Mouse (Mus musculus): ENCODE data around the gene Celf1.
"Not testable (repeated sequence)": the region's sequence is repeated elsewhere in the genome, so short reads cannot be mapped to it uniquely, and the experiment has no call there.

Celf1 gene

DNA sequence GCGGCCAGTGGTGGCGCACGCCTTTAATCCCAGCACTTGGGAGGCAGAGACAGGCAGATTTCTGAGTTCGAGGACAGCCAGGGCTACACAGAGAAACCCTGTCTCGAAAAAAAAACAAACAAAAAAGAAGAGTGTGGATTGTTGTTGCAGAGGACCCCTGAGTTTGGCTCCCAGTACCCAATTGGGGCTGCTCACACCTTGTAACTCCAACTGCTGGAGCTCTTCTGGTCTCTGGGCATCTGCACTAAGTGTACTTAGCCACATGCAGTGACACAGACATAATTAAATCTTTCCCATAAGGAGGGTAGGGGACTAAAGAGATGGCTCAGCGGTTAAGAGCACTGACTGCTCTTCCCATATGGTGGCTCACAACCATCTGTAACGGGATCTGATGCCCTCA is 82.1 kb downstream of the Celf1 start:
- in situ Hi-C loops (cut with MboI; ENCODE audit: low sequenced_read_pairs) = not testable (repeated sequence)

DNA sequence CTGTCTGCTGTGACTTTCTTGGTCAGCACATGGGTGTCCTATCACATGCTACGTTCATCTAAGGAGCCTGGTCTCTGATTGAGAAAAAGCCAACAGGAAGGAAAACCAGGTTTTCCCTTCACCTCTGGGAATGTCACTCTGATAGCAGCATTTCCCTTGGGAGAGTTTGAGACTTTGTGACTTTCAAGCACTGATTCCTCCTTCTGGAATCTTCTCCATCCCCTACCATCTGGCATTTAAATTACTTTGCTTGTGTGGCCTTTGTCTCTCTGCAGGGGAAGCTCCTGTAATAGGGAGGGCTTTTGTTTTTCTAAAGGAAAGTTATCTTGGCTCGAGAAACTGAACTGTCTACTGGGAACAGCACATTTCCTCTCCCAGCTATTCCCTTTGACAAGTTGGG is 82.9 kb downstream of the Celf1 start:
- in situ Hi-C loops (cut with MboI; ENCODE audit: low sequenced_read_pairs) = no loop called here

DNA sequence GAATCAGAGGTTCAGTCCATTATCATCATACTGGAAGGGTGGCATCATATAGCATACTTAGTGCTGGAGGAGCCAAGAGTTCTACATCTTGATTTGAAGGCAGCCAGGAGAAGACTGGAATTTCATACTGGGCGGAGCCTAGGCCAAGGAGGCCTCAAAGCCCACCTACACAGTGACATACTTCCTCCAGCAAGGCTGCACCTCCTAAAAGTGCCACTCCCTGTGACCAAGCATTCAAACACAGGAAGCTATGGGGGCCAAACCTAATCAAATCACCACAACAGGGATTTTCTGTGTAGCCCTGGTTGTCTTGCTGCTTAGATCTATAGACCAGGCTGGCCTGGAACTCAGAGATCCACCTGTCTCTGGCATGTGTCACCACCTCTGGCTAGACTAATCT is 83.8 kb downstream of the Celf1 start:
- in situ Hi-C loops (cut with MboI; ENCODE audit: low sequenced_read_pairs) = no loop called here

DNA sequence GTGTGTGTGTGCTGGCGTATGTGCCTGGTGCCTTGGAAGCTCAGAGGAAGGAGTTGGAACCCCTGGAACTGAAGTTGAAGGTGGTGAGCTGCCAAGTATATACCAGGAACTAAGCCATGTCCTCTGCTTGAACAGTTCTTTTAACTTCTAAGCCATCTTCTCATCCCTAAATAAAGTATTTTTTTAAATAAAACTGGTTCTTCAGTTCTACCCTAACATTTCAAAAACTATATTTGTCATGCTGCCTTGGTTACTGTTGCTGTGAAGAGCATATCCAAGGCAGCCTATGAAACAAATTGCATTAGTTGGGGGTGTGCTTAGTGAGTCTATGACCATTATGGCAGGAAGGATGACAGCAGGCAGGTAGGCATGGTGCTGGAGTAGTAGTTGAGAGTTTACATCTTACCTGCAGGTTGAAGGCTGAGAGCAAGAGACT is 84.9 kb downstream of the Celf1 start:
- in situ Hi-C loops (cut with MboI; ENCODE audit: low sequenced_read_pairs) = no loop called here

DNA sequence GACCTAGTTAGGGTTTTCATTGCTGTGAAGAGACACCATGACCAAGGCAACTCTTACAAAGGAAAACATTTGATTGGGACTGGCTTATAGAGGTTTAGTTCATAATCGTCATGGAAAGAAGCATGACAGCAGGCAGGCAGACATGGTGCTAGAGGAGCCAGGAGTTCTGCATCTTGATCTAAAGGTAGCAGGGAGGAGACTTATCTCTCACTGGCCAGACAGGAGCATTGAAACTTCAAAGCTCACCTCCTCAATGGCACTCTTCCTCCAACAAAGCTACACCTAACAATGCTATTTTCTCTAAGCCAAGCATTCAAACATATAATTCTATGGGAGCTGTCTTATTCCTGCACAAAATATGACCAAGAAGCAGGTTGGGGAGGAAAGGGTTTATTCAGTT is 86.3 kb downstream of the Celf1 start:
- in situ Hi-C loops (cut with MboI; ENCODE audit: low sequenced_read_pairs) = no loop called here

- in situ Hi-C loops (cut with MboI; ENCODE audit: low sequenced_read_pairs) = no loop called here
Observed at GRCm38 (mm10) chr2:91027391-91028214, 87.4 kb downstream of the Celf1 start.

GRCm38 (mm10) chr2:91031216-91031615 is 91.0 kb downstream of the Celf1 start:
- in situ Hi-C loops (cut with MboI; ENCODE audit: low sequenced_read_pairs) = no loop called here

GRCm38 (mm10) chr2:91033000-91033399 is 92.8 kb downstream of the Celf1 start:
- in situ Hi-C loops (cut with MboI; ENCODE audit: low sequenced_read_pairs) = no loop called here

- in situ Hi-C loops (cut with MboI; ENCODE audit: low sequenced_read_pairs) = no loop called here
Observed at GRCm38 (mm10) chr2:91035385-91035784, 95.2 kb downstream of the Celf1 start, which contains the start of gene Rapsn. TSS of gene Rapsn (plus strand) at chr2:91035620.

DNA sequence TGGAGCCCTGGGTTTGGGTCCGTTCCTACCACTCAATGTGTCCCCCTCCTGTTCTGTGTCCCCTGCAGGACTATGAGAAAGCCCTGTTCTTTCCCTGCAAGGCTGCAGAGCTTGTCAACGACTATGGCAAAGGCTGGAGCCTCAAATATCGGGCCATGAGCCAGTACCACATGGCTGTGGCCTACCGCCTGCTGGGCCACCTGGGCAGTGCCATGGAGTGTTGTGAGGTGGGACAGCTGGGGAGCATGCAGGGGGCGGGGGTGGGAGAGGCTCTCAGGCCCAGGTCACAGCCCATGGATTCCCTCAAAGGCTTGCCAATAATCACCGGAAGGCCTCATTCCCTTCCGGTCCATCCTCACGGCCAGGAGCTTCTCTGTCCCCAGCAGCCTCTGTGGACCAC is 101.6 kb downstream of the Celf1 start:
- in situ Hi-C loops (cut with MboI; ENCODE audit: low sequenced_read_pairs) = no loop called here

DNA sequence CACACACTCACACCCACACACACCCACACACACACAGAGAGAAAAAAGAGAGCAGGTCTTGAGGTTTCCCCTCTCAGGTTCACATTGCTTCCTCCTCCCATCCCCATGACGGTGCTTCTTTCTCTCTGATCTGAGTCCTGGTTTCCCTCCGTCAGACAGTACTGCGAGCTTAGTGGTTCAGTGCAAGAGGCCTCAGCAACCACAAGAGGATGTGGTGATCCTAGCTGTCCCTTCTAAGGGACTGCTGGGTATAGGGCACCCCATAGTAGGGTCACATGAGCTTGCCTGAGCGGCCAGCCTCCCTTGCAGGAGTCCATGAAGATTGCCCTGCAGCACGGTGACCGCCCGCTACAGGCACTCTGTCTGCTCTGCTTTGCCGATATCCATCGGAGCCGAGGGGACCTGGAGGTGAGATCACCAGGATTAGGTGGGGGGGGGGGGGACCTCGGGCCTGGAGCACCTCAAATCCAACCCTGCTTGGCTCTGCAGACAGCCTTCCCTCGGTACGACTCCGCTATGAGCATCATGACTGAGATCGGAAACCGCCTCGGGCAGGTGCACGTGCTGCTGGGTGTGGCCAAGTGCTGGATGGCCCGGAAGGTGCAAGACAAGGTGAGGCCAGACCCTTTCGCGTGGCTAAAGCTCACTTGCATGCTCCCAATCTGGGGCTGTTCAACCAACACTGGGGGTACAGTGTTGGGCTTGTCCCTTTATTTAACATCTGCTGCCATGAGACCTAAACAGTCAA is 102.6 kb downstream of the Celf1 start:
- in situ Hi-C loops (cut with MboI; ENCODE audit: low sequenced_read_pairs) = no loop called here

GRCm38 (mm10) chr2:91044727-91045126 is 104.5 kb downstream of the Celf1 start:
- in situ Hi-C loops (cut with MboI; ENCODE audit: low sequenced_read_pairs) = no loop called here

DNA sequence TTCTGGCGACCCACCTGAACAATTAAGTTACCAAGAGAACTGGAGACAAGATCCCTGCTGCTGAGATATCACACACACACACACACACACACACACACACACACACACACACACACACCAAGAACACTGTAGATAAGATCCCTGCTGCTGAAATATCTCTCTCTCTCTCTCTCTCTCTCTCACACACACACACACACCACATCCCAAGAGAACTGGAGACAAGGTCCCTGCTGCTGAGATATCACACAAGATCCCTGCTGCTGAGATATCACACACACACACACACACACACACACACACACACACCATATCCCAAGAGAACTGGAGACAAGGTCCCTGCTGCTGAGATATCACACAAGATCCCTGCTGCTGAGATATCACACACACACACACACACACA is 105.6 kb downstream of the Celf1 start:
- in situ Hi-C loops (cut with MboI; ENCODE audit: low sequenced_read_pairs) = not testable (repeated sequence)

DNA sequence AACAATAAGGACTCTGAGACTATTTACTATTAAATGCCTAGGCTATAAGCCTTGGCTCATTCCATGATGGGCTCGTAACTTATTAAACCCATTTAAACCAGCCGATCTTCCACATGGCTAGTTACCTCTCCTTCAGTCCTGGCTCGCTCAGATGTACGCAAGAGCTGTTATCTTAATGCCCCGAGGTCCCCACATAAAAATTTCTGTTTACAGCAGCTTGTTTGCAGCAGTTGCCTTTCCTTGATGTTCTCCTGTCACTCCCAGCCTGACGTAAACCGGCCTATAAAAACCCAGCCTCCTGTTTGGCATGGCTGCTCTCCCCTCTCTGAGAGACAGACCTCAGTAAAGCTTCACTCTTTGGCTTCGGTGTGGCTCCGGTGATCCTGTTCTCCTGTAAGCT is 107.2 kb downstream of the Celf1 start:
- in situ Hi-C loops (cut with MboI; ENCODE audit: low sequenced_read_pairs) = no loop called here

- in situ Hi-C loops (cut with MboI; ENCODE audit: low sequenced_read_pairs) = loop anchor here (10.0 kb wide), 1 partner anchor 177 kb away; no protein-coding TSS in a partner anchor
Observed at GRCm38 (mm10) chr2:91051917-91052316, 111.7 kb downstream of the Celf1 start.

- in situ Hi-C loops (cut with MboI; ENCODE audit: low sequenced_read_pairs) = loop anchor here (10.0 kb wide), 1 partner anchor 178 kb away; no protein-coding TSS in a partner anchor
Observed at GRCm38 (mm10) chr2:91052752-91053151, 112.6 kb downstream of the Celf1 start.

- in situ Hi-C loops (cut with MboI; ENCODE audit: low sequenced_read_pairs) = loop anchor here (10.0 kb wide), 1 partner anchor 179 kb away; no protein-coding TSS in a partner anchor
Observed at GRCm38 (mm10) chr2:91053181-91053933, 113.2 kb downstream of the Celf1 start.

- in situ Hi-C loops (cut with MboI; ENCODE audit: low sequenced_read_pairs) = loop anchor here (10.0 kb wide), 1 partner anchor 179 kb away; no protein-coding TSS in a partner anchor
Observed at GRCm38 (mm10) chr2:91053934-91054382, 113.8 kb downstream of the Celf1 start, which contains the start of gene Psmc3. TSS of gene Psmc3 (plus strand) at chr2:91054009.

GRCm38 (mm10) chr2:91058435-91058834 is 118.3 kb downstream of the Celf1 start:
- in situ Hi-C loops (cut with MboI; ENCODE audit: low sequenced_read_pairs) = loop anchor here (10.0 kb wide), 1 partner anchor 184 kb away; no protein-coding TSS in a partner anchor

- in situ Hi-C loops (cut with MboI; ENCODE audit: low sequenced_read_pairs) = loop anchor here (10.0 kb wide), 1 partner anchor 185 kb away; no protein-coding TSS in a partner anchor
Observed at GRCm38 (mm10) chr2:91059376-91059775, 119.2 kb downstream of the Celf1 start.
